Mouse (Mus musculus): ENCODE data around the gene Vps13c. TPM values are rescaled to one million over a fixed set of nuclear protein-coding genes. Genes with fewer than 3 reads are reported as not detected.

Gene Vps13c
- polyA plus RNA-seq, 1 experiment: 34.2 TPM

GRCm38 (mm10) chr9:67877081-67877718 lies 37.0 kb downstream of the Vps13c start:
- no peak for TF ChIP-seq EP300 (IDR thresholded peaks at IDR 0.05; ENCODE audit: insufficient read depth, low read depth, low read length)
- TF ChIP-seq CTCF (IDR thresholded peaks at IDR 0.05; ENCODE audit: low read depth, low read length): no peak
- TF ChIP-seq POLR2A (IDR thresholded peaks at IDR 0.05; ENCODE audit: insufficient read depth, low read length): no peak
- H3K27me3 ChIP-seq (ENCODE audit: control insufficient read depth, insufficient read depth, low read length, poor library complexity, severe bottlenecking): no peaks in the 10 kb centered on the region
- no peak overlapping the region for H3K9ac ChIP-seq (ENCODE audit: low read depth, poor library complexity, severe bottlenecking)
- H3K4me1 ChIP-seq (ENCODE audit: control insufficient read depth, insufficient read depth, low read length): no peaks in the 10 kb centered on the region
- no peak overlapping the region for H3K27ac ChIP-seq (ENCODE audit: insufficient read depth, low read length)
- no peak overlapping the region for H3K4me3 ChIP-seq (ENCODE audit: low read depth, low read length)
- H3K9me3 ChIP-seq (replicated peaks; ENCODE audit: control insufficient read depth, insufficient read depth, low read length, poor library complexity, severe bottlenecking): no peaks in the 10 kb centered on the region
- peaks cover 2% of the 10 kb centered on the region; the same call in 1 of the 2 replicates for H3K36me3 ChIP-seq (ENCODE audit: control insufficient read depth, insufficient read depth, low read length, poor library complexity, severe bottlenecking)

DNA sequence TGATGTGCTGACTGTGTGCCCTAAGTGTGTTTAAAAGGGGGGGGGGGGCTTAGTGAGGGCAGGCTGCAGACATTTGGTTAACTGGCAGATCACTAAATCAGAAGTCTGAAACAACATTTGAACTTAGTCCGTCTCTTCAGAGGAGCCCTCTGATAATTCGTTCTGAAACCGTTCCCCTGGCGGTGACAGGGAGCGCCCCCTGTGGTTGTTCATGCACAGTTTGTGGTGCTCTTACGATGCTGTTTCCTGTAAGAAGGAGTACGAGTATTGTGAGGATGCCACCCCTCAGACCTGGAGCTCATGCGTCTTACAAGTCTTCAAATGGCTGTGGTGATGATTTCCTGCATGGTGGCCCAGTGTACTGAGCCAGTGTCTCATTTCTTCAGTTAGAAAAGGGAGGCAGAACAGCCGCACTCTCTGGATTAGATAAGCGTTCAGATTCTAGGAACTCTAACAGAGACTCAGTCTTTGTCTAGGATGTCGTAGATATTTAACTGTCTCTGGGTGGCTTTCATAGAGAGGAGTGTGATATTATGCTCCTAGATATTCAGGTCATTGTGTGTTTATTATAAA lies 38.1 kb downstream of the Vps13c start:
- TF ChIP-seq CTCF (IDR thresholded peaks at IDR 0.05; ENCODE audit: low read depth, low read length) (peak; percentile 40), EP300 (IDR thresholded peaks at IDR 0.05; ENCODE audit: insufficient read depth, low read depth, low read length) (no peak), POLR2A (IDR thresholded peaks at IDR 0.05; ENCODE audit: insufficient read depth, low read length) (no peak)

GRCm38 (mm10) chr9:67883349-67883984 lies 43.3 kb downstream of the Vps13c start:
- no peak overlapping the region for H3K4me3 ChIP-seq (ENCODE audit: low read depth, low read length)
- no peaks in the 10 kb centered on the region for H3K9me3 ChIP-seq (replicated peaks; ENCODE audit: control insufficient read depth, insufficient read depth, low read length, poor library complexity, severe bottlenecking)
- no peak overlapping the region for H3K9ac ChIP-seq (ENCODE audit: low read depth, poor library complexity, severe bottlenecking)
- no peak overlapping the region for H3K27ac ChIP-seq (ENCODE audit: insufficient read depth, low read length)
- H3K36me3 ChIP-seq (ENCODE audit: control insufficient read depth, insufficient read depth, low read length, poor library complexity, severe bottlenecking): no peaks in the 10 kb centered on the region; the same call in 1 of the 2 replicates
- no peaks in the 10 kb centered on the region for H3K27me3 ChIP-seq (ENCODE audit: control insufficient read depth, insufficient read depth, low read length, poor library complexity, severe bottlenecking)
- TF ChIP-seq EP300 (IDR thresholded peaks at IDR 0.05; ENCODE audit: insufficient read depth, low read depth, low read length) (no peak), CTCF (IDR thresholded peaks at IDR 0.05; ENCODE audit: low read depth, low read length) (no peak), POLR2A (IDR thresholded peaks at IDR 0.05; ENCODE audit: insufficient read depth, low read length) (no peak)
- H3K4me1 ChIP-seq (ENCODE audit: control insufficient read depth, insufficient read depth, low read length): peaks cover 4% of the 10 kb centered on the region

More for the DNA sequence above, 38.1 kb downstream of the Vps13c start:
- no peak overlapping the region for H3K4me3 ChIP-seq (ENCODE audit: low read depth, low read length)
- H3K4me1 ChIP-seq (ENCODE audit: control insufficient read depth, insufficient read depth, low read length): no peaks in the 10 kb centered on the region
- H3K9ac ChIP-seq (ENCODE audit: low read depth, poor library complexity, severe bottlenecking): no peak overlapping the region
- H3K27me3 ChIP-seq (ENCODE audit: control insufficient read depth, insufficient read depth, low read length, poor library complexity, severe bottlenecking): no peaks in the 10 kb centered on the region
- H3K36me3 ChIP-seq (ENCODE audit: control insufficient read depth, insufficient read depth, low read length, poor library complexity, severe bottlenecking): no peaks in the 10 kb centered on the region; the same call in 1 of the 2 replicates
- no peak overlapping the region for H3K27ac ChIP-seq (ENCODE audit: insufficient read depth, low read length)
- no peaks in the 10 kb centered on the region for H3K9me3 ChIP-seq (replicated peaks; ENCODE audit: control insufficient read depth, insufficient read depth, low read length, poor library complexity, severe bottlenecking)

- H3K4me1 ChIP-seq (ENCODE audit: control insufficient read depth, insufficient read depth, low read length): peaks cover 4% of the 10 kb centered on the region
- H3K27ac ChIP-seq (ENCODE audit: insufficient read depth, low read length): no peak overlapping the region
- H3K27me3 ChIP-seq (ENCODE audit: control insufficient read depth, insufficient read depth, low read length, poor library complexity, severe bottlenecking): no peaks in the 10 kb centered on the region
- no peak overlapping the region for H3K9ac ChIP-seq (ENCODE audit: low read depth, poor library complexity, severe bottlenecking)
- TF ChIP-seq POLR2A (IDR thresholded peaks at IDR 0.05; ENCODE audit: insufficient read depth, low read length) (no peak), CTCF (IDR thresholded peaks at IDR 0.05; ENCODE audit: low read depth, low read length) (no peak), EP300 (IDR thresholded peaks at IDR 0.05; ENCODE audit: insufficient read depth, low read depth, low read length) (no peak)
- H3K9me3 ChIP-seq (replicated peaks; ENCODE audit: control insufficient read depth, insufficient read depth, low read length, poor library complexity, severe bottlenecking): no peaks in the 10 kb centered on the region
- H3K36me3 ChIP-seq (ENCODE audit: control insufficient read depth, insufficient read depth, low read length, poor library complexity, severe bottlenecking): no peaks in the 10 kb centered on the region; the same call in 1 of the 2 replicates
- no peak overlapping the region for H3K4me3 ChIP-seq (ENCODE audit: low read depth, low read length)
Observed at GRCm38 (mm10) chr9:67884095-67884494, 43.9 kb downstream of the Vps13c start.

DNA sequence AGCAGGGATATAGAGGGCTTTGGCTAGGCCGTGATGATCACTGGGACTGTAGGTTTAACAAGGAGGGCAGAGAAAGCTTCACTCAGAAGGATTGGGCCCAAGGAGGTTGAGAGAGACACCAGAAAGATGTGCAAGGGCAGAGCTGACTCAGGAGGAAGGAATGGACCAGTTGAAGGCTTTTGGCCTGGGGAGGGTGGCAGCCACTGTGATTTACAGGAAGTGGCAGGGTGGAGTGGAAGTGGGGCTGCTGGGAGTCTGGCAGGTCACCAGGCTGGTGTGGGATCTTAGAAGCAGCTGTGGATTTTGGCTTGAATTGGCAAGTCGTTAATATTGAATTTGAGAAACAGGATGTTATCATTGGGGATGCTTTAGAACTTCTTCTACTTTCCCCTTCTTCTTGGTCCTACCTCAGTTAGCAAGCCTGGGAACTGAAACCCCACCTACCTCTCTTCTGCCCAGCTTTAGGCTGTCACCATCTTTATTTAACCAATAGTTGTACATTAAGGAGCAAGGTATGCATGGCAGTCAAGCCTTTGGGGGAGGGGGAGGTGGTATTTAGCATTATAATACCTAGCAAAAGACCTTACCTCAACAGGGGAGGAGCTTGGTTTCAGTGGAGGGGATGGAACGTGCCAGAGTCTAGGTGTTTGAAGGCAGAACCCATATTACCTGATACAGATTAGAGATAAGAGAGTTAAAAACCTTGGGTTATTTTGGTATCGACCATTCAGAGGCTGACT lies 47.0 kb downstream of the Vps13c start:
- H3K4me1 ChIP-seq (ENCODE audit: control insufficient read depth, insufficient read depth, low read length): peaks cover 4% of the 10 kb centered on the region
- H3K9ac ChIP-seq (ENCODE audit: low read depth, poor library complexity, severe bottlenecking): no peak overlapping the region
- H3K27ac ChIP-seq (ENCODE audit: insufficient read depth, low read length): no peak overlapping the region
- no peaks in the 10 kb centered on the region for H3K27me3 ChIP-seq (ENCODE audit: control insufficient read depth, insufficient read depth, low read length, poor library complexity, severe bottlenecking)
- no peaks in the 10 kb centered on the region; the same call in 1 of the 2 replicates for H3K36me3 ChIP-seq (ENCODE audit: control insufficient read depth, insufficient read depth, low read length, poor library complexity, severe bottlenecking)
- H3K9me3 ChIP-seq (replicated peaks; ENCODE audit: control insufficient read depth, insufficient read depth, low read length, poor library complexity, severe bottlenecking): no peaks in the 10 kb centered on the region
- TF ChIP-seq EP300 (IDR thresholded peaks at IDR 0.05; ENCODE audit: insufficient read depth, low read depth, low read length) (no peak), POLR2A (IDR thresholded peaks at IDR 0.05; ENCODE audit: insufficient read depth, low read length) (no peak), CTCF (IDR thresholded peaks at IDR 0.05; ENCODE audit: low read depth, low read length) (no peak)
- no peak overlapping the region for H3K4me3 ChIP-seq (ENCODE audit: low read depth, low read length)
